Mouse (Mus musculus) liver, postnatal 0 days (tissue): Measurements from ENCODE around the gene Raet1d. TPM values are rescaled to one million over a fixed set of nuclear protein-coding genes. Genes with fewer than 3 reads are reported as not detected.
"Not testable (repeated sequence)": the region's sequence is repeated elsewhere in the genome, so short reads cannot be mapped to it uniquely, and the experiment has no call there.

ENCODE experiments used
- ATAC-seq: fragments of 200-750 bp; cut with Nextera tagmentation; 2 replicates; pipeline ENCODE4 v1.8.0; 2017; ENCODE audit warnings: mild to moderate bottlenecking, moderate library complexity
- DNase-seq: peaks from one replicate; pipeline ENCODE4 v3.0.0-alpha.2; 2016
- H3K27ac ChIP-seq: fragments of 300-500 bp; sonication (generic); 2 replicates; pipeline ENCODE4 v1.5.1; 2014; ENCODE audit warnings: antibody characterized with exemption, moderate library complexity, mild to moderate bottlenecking, low read depth
- H3K27me3 ChIP-seq: fragments of 300-500 bp; sonication (generic); 2 replicates; pipeline ENCODE4 v1.6.1; 2014; ENCODE audit warnings: low read length, control low read depth, mixed read lengths; ENCODE audit not compliant: insufficient read depth
- H3K36me3 ChIP-seq: fragments of 300-500 bp; sonication (generic); replicated peaks from 2 replicates; pipeline ENCODE4 v1.6.1; 2014; ENCODE audit warnings: mild to moderate bottlenecking, control low read depth, low read length, moderate library complexity, mixed read lengths; ENCODE audit not compliant: insufficient read depth
- H3K4me1 ChIP-seq: fragments of 300-500 bp; sonication (generic); 2 replicates; pipeline ENCODE4 v1.6.1; 2014; ENCODE audit warnings: antibody characterized with exemption, mild to moderate bottlenecking, control low read depth; ENCODE audit not compliant: insufficient read depth
- H3K4me2 ChIP-seq: fragments of 300-500 bp; sonication (generic); 2 replicates; pipeline ENCODE4 v1.6.1; 2014; ENCODE audit warnings: low read depth, mild to moderate bottlenecking, low read length, moderate library complexity, mixed read lengths
- H3K4me3 ChIP-seq: fragments of 300-500 bp; sonication (generic); 2 replicates; pipeline ENCODE4 v1.5.1; 2014; ENCODE audit warnings: low read depth, low read length
- H3K9ac ChIP-seq: fragments of 300-500 bp; sonication (generic); replicated peaks from 2 replicates; pipeline ENCODE4 v1.6.1; 2014; ENCODE audit warnings: mild to moderate bottlenecking, moderate library complexity
- H3K9me3 ChIP-seq: fragments of 300-500 bp; sonication (generic); 2 replicates; pipeline ENCODE4 v1.6.1; 2016; ENCODE audit warnings: mild to moderate bottlenecking, control low read depth, low read length, mixed read lengths
- CTCF ChIP-seq: sonication (generic); IDR thresholded peaks from 2 replicates; pipeline ENCODE4 v1.5.1; 2016; ENCODE audit warnings: antibody characterized with exemption, low read depth
- EP300 ChIP-seq: IDR thresholded peaks from 2 replicates; pipeline ENCODE4 v1.6.1; 2016; ENCODE audit warnings: antibody characterized with exemption, low read depth, mild to moderate bottlenecking
- WGBS: fragments of 180-500 bp; shearing (Covaris S2); extraction: QIAGEN DNeasy Blood & Tissue Kit; methylation state at CpG from one replicate; pipeline ENCODE4 v1.1.7; 2014; ENCODE audit not compliant: insufficient replicate concordance; 5-methylcytosine and 5-hydroxymethylcytosine counted together
- polyA plus RNA-seq: library from polyadenylated mRNA; unstranded; fragments of >200 nt; fragmentation: Nextera tagmentation; extraction: Ambion mirVana; gene quantifications from 2 replicates; pipeline ENCODE4 v1.2.1, GENCODE M21; 2015

The Raet1d gene
- polyA plus RNA-seq = 14.8 and 18.4 TPM in 2 replicates

DNA sequence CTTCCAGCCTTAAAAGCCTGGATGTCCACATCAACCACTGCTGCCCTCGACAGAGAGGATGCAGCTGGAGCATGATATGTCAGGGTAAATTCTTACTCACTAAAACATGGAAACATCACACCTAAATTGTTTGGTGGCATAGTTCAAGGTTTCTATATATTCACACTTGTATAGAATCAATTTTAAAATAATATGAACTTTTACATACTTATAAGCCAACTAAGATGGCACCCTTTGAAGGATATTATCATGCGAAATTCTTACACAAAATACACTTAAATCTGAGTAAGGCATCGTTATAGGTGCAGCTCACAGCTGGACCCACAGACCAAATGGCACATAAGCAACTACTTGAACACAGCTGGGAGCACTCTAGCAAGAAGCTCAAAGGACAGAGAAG lies at the start of gene Raet1d:
Gene Raet1d (plus strand): TSS at position 301 of the 400 bp plus-strand sequence.
- H3K36me3 ChIP-seq, H3K4me1 ChIP-seq, H3K9me3 ChIP-seq, H3K4me2 ChIP-seq, DNase-seq, H3K9ac ChIP-seq, ATAC-seq, H3K27me3 ChIP-seq, H3K4me3 ChIP-seq, H3K27ac ChIP-seq: not testable (repeated sequence)
- 59% methylated on average over 3 of the region's 3 CpGs for WGBS

DNA sequence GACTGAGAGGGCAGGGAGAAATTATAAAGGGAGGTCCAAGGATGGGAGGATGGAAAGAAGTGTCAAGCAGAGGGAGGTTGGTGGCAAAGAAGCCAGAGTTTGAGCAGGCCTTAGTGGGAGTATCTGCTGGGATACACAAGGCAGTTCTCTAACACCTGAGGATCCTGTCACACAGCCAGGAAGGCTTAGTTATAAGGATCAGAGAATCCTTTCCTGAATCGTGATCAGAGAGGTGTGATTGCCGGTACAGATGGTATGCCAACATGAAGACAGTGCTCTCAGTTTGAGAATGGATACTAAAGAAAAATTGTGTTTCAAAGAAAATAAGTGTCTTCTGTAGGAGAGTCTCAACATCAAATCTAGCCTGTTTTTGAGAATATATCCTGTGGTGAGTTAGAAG lies 37.5 kb upstream of the Raet1d start:
- no peak overlapping the region for H3K4me3 ChIP-seq
- no peaks in the 10 kb centered on the region for H3K4me1 ChIP-seq
- H3K27ac ChIP-seq = no peak overlapping the region
- H3K27me3 ChIP-seq = no peaks in the 10 kb centered on the region
- no peak for TF ChIP-seq EP300
- TF ChIP-seq CTCF = no peak
- ATAC-seq = no peak
- H3K9me3 ChIP-seq = no peaks in the 10 kb centered on the region
- no peak overlapping the region for H3K4me2 ChIP-seq
- no peaks in the 10 kb centered on the region for H3K36me3 ChIP-seq
- no peak for DNase-seq
- 85% methylated on average over 2 of the region's 2 CpGs for WGBS
- no peak overlapping the region for H3K9ac ChIP-seq

DNA sequence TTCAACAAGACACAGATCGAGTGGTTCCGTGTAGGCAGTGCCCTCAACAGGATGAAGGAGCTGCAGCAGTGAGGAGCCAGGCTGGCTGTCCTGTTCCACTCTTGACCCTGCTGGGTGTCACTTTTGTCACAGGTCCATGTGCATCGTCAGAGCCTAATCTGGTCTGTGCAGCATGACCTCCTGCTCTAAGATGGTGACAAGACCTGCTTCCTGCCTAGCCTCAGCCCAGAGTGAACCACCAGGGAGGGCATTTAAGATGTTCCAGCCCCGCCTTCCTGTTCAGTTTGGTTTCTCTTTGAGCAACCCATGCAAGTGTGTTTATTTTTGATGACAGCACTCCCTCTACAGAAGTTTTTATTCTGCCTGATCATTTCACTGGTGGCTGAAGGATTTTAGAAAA lies 14.6 kb upstream of the Raet1d start:
- ATAC-seq, H3K9me3 ChIP-seq: not testable (repeated sequence)
- 60% methylated on average over 4 of the region's 4 CpGs for WGBS

DNA sequence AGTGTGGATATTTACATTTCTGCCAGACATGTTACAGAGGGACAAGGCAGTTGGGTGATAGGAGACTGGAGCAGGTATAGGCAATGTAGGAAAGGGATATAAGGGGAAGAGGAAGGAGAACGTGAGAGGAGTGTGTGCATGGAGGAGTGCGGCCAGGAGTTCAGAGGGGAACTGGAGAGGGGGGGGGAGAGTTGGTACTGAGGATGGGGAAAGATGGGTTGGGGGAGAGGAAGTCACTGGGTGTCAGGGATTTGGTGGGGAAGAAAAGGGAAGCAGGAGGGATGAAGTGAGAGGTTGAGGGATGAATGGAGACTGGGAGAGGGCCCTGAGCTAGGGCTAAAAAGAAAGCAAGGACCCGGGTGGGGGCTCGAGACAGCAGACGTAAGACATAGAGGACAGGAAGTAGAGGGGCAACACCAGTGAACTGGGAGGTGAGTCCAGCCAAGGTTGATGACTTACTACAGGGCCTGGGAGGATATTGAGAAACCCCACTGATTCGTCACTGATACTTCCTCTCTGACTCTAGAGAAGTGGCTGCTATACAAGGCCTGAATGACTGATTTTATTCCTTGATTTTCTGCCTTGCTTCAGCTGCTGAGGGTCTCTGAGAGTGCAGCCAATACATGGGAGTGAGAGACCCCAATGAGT lies 6.7 kb upstream of the Raet1d start:
- H3K27ac ChIP-seq, H3K4me1 ChIP-seq, H3K4me3 ChIP-seq, H3K27me3 ChIP-seq, H3K9me3 ChIP-seq, H3K36me3 ChIP-seq, H3K9ac ChIP-seq, DNase-seq, H3K4me2 ChIP-seq: not testable (repeated sequence)
- 47% methylated on average over 6 of the region's 6 CpGs for WGBS
- ATAC-seq = peak; percentile 49; the same call in 1 of the 2 replicates

More for the DNA sequence above, 14.6 kb upstream of the Raet1d start:
- H3K4me1 ChIP-seq, H3K4me3 ChIP-seq, H3K9ac ChIP-seq, H3K36me3 ChIP-seq, H3K27ac ChIP-seq, DNase-seq, H3K4me2 ChIP-seq, H3K27me3 ChIP-seq: not testable (repeated sequence)

DNA sequence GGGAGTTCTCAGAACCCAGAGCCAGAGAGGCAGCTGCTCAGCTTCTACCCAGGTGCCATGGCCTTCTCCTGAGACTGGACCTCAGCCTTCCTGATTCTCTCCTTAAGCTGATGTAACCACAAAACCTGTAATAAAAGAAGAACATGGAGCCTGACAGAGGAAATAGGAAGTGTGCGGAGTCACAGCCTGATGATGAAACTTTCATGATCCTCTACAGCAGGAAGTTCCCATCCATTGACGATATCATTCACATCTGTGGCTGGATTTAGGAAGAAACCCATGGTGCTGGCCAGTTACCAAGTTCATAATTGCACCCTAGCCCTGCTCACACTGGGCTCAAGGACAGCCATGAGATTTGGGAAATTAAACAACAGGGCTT lies 6.2 kb upstream of the Raet1d start:
- DNase-seq, H3K4me3 ChIP-seq, H3K4me1 ChIP-seq, H3K36me3 ChIP-seq, H3K9ac ChIP-seq, H3K27ac ChIP-seq, H3K4me2 ChIP-seq, H3K9me3 ChIP-seq, H3K27me3 ChIP-seq: not testable (repeated sequence)
- WGBS = 41% methylated on average over 2 of the region's 2 CpGs
- peak; percentile 43; the same call in 1 of the 2 replicates for ATAC-seq

DNA sequence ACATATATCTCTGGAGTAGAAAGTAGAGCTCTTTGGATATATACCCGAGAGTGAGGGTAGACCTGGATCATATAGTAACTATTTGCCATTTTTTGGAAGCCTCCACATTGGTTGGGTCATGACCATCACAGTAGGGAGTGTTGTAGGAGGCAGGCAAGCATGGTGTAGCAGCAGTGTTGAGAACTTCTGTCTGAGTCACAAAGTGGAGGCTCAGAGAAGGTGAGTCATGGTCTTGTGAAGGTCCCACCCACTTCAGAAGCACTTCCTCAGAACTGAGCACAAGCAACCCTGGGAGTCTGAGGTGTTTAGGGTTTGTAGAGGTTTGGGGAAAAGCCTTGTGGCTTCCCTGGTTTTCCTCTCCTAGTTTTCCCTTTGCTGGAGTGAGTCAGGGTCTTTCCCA lies 3.0 kb upstream of the Raet1d start:
- H3K36me3 ChIP-seq, H3K9ac ChIP-seq, H3K27me3 ChIP-seq, H3K9me3 ChIP-seq, ATAC-seq, H3K27ac ChIP-seq, H3K4me2 ChIP-seq, DNase-seq, H3K4me3 ChIP-seq, H3K4me1 ChIP-seq: not testable (repeated sequence)
- 65% methylated on average over 1 of the region's 1 CpGs for WGBS

DNA sequence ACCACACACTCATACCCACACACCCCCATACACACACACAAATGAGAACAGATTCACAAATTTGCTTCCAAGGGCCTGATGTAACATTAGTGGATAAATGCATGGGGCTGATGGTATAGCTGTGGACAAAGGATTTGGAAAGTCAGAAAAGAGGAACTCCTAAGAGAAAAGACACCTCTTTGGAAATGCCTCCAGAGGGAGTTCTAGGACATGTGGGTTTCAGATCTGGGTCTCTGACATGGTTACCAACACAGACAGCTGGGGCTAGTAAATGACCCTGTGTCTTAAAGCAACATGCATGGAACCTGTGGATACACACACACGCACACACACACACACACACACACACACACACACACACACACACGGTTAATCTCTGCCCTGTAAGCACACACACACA lies 605 bp downstream of the Raet1d start:
- H3K4me1 ChIP-seq, H3K27ac ChIP-seq, H3K9me3 ChIP-seq, H3K27me3 ChIP-seq, DNase-seq, H3K4me3 ChIP-seq, H3K9ac ChIP-seq, H3K36me3 ChIP-seq, H3K4me2 ChIP-seq: not testable (repeated sequence)
- 32% methylated on average over 2 of the region's 2 CpGs for WGBS
- peak; percentile 8; the same call in 1 of the 2 replicates for ATAC-seq

DNA sequence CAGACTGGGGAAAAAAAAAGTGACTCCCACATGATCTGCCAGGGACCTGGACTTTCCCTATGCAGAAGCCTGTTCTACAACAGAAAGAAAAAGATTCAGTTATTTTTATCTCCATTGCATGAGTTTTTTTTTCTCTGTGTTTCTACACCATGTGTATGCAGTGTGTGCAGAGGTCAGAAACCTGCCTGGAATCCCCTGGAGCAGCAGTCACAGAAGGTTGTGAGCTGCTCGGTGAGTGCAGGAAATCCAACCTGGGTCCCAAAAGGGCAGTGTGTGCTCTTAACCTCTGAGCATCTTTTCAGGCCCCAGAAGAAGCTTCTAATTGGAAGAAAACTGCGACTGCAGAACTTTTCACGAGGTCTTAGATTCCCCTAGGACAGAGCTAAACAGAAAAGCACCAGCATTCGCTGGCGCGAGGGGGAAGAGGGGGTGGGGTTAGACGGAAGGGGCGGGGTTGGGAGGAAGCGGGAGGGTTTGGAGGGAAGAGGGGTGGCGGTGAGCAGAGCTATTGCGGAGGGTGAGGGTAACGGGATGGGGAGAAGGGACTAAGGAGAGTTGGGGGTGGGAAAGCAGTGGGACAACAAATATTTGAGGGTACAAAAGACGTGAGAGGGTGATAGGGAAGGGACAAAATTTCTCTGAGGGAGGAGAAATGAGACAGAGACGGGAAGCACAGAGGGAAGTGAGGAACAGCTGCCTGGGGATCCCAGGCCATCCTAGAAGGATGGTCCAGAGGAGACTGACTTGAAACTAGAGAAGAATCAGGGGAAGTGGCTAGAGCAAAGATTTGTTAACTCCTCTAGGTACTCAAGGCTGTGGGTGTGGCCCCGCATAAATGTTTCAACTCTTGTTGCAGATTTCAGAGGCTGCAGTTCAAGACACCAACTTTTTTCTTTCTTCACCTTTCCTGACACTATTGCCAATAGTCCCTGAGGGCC lies 1.3 kb downstream of the Raet1d start:
- not testable (repeated sequence) for H3K4me1 ChIP-seq, H3K27me3 ChIP-seq, H3K36me3 ChIP-seq, H3K27ac ChIP-seq, DNase-seq, H3K4me3 ChIP-seq, H3K4me2 ChIP-seq, H3K9ac ChIP-seq, H3K9me3 ChIP-seq
- ATAC-seq = peak; percentile 51
- WGBS = 0% methylated on average over 6 of the region's 15 CpGs

DNA sequence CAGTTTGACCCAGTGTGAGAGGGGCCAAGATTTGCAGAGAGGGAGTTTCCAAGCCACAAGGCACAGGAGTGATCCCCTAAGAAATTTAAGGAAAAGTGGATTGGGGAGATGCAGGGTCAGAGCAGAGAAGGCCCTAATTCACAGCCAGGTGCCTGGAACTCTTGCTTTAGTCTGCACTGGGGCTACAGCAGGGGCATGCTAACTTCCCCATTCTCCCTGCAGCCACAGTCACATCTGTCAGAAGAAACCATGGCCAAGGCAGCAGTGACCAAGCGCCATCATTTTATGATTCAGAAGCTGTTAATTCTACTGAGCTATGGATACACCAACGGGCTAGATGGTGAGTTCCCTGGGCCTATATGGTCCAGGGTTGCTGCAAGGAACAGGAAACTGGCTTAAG lies 2.1 kb downstream of the Raet1d start:
- H3K4me3 ChIP-seq, ATAC-seq, H3K4me2 ChIP-seq, H3K9me3 ChIP-seq, H3K36me3 ChIP-seq, DNase-seq, H3K27ac ChIP-seq, H3K9ac ChIP-seq, H3K4me1 ChIP-seq, H3K27me3 ChIP-seq: not testable (repeated sequence)
- WGBS = 59% methylated on average over 2 of the region's 2 CpGs
